Mouse (Mus musculus): Measurements from ENCODE around the gene Txndc12. TPM values are rescaled to one million over a fixed set of nuclear protein-coding genes. Genes with fewer than 3 reads are reported as not detected.

Txndc12 gene
- total RNA-seq, 2 experiments from 2014 or later = 40.4 to 45.2 TPM

- intact Hi-C loops (cut with DNase I) = no loop called here
- DNase-seq (ENCODE audit: low spot score in 2 of 2) = no peak
Observed at GRCm38 (mm10) chr4:108841920-108842578, 7.6 kb downstream of the Txndc12 start.

DNA sequence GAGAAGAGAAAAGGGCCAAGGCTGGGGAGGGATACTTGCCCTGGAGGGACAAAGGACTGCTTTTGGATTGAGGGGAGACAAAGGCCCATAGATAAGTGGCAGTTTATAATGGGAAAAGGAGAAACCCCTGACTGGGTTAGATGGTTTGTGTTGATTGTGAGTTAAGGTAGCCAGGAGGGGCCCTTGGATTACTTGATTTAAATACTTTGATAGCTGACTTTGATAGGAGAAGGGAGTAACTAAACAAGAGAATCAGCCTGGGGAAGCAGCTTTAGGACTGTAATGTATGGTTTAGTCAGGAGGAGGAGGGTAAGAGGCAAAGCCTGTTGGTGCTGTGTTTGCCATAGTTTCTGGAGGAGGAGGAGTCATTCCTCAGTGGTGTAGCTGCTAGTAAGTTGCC lies 8.9 kb downstream of the Txndc12 start:
- no peak for DNase-seq (ENCODE audit: low spot score in 2 of 2)
- intact Hi-C loops (cut with DNase I) = no loop called here

DNA sequence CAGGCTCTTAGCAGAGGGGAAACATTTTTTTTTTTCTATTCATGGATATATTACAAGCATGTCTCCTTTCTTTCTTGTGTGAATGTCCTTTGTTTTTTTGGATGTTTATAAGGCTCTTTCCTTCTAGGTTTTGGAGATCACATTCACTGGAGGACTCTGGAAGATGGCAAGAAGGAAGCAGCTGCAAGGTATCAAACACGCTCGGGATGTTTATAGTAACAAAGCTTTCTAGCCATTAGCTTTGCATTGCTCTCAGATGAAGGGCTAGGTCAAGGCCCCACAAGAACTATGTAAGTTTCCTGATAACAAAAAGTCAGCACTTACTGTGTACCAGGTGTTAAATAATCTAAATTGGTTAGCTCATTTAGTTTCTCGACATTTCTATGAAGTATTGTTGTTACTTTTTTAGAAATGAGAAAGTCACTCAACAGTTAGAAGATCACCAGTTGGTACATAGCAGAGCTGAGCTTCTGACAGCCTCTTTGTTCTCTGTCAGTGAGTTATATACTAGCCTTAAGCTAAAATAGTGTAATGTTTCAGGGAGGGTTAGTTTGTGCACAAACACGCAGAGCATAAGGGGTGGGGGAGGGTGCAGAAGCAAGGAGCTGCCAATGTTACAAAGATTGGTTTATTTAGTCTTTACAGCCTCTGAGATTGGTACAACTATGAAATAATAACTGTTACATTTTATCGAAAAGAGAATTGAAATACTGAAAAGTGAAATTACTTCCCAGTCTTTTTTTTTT lies 11.6 kb downstream of the Txndc12 start:
- no peak for DNase-seq (ENCODE audit: low spot score in 2 of 2)
- intact Hi-C loops (cut with DNase I) = no loop called here

GRCm38 (mm10) chr4:108847715-108848504 lies 13.5 kb downstream of the Txndc12 start, which contains the start of gene Kti12:
TSS of gene Kti12 (plus strand) at chr4:108847785.
- peak; percentile 82 to 83 for DNase-seq (ENCODE audit: low spot score in 2 of 2)
- intact Hi-C loops (cut with DNase I) = no loop called here

DNA sequence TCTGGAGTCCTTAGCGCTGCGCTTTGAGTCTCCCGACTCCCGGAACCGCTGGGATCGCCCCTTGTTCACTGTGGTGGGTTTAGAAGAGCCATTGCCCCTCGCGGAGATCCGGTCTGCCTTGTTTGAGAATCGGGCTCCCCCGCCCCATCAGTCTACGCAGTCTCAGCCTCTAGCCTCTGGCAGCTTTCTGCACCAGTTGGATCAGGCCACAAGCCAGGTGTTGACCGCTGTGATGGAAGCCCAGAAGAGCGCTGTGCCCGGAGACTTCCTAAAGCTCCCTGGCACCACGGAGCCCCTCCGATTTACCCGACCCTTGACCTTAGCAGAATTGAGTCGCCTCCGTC lies 14.1 kb downstream of the Txndc12 start, which contains the start of gene A730015C16Rik:
Gene A730015C16Rik, minus strand, starts transcription at position 115 of the 344 bp plus-strand sequence.
- intact Hi-C loops (cut with DNase I) = no loop called here
- DNase-seq (ENCODE audit: low spot score in 2 of 2) = no peak

GRCm38 (mm10) chr4:108866806-108867205 lies 32.4 kb downstream of the Txndc12 start:
- no peak for DNase-seq (ENCODE audit: low spot score in 2 of 2)
- intact Hi-C loops (cut with DNase I) = no loop called here

DNA sequence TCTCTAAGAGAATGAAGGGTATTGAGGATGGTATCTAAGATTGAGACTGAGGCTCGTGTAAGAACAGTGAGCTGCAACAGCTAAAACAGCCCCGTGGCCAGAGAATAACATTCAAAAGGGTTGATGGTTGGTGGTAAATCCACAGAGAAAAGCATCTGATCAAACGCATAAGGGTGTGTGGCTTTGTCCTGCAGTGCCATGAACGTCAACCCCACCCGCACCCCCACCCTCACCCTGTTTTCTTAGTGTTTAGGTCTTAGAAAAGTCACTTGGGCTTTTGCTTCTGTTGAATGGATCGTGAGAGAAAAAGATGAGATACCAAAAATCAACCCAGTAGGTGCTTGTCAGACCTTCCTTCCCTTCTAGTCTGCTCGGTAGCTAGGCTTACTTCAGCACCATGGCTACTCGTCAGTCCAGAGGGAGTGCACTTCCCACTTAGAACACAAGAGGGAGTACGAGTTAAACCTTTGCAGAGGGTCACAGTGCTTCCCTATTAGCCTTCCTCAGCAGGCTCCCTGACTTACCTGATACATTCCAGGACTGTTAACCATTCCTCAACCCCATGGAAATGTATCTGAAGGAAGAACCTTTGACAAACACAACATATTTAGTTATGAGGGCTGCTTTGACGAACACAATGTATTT lies 35.5 kb downstream of the Txndc12 start:
- intact Hi-C loops (cut with DNase I) = loop anchor here (1.0 to 10.0 kb wide), 2 partner anchors 106 to 295 kb away; no protein-coding TSS in a partner anchor
- DNase-seq (ENCODE audit: low spot score in 2 of 2) = peak; percentile 94 to 98

GRCm38 (mm10) chr4:108873746-108874145 lies 39.3 kb downstream of the Txndc12 start:
- intact Hi-C loops (cut with DNase I) = loop anchor here (10.0 kb wide), 1 partner anchor 291 kb away; no protein-coding TSS in a partner anchor
- no peak for DNase-seq (ENCODE audit: low spot score in 2 of 2)

GRCm38 (mm10) chr4:108877901-108878300 lies 43.5 kb downstream of the Txndc12 start:
- intact Hi-C loops (cut with DNase I) = loop anchor here (10.0 kb wide), 1 partner anchor 287 kb away; no protein-coding TSS in a partner anchor
- no peak for DNase-seq (ENCODE audit: low spot score in 2 of 2)

GRCm38 (mm10) chr4:108878963-108879822 lies 44.8 kb downstream of the Txndc12 start, which contains the start of gene Rab3b:
TSS of gene Rab3b (plus strand) at chr4:108879063.
- intact Hi-C loops (cut with DNase I) = loop anchor here (10.0 kb wide), 1 partner anchor 286 kb away; no protein-coding TSS in a partner anchor
- peak; percentile 34 to 54 for DNase-seq (ENCODE audit: low spot score in 2 of 2)

- intact Hi-C loops (cut with DNase I) = no loop called here
- DNase-seq (ENCODE audit: low spot score in 2 of 2) = no peak
Observed at GRCm38 (mm10) chr4:108883815-108884214, 49.4 kb downstream of the Txndc12 start.

GRCm38 (mm10) chr4:108887456-108887855 lies 53.1 kb downstream of the Txndc12 start:
- no peak for DNase-seq (ENCODE audit: low spot score in 2 of 2)
- intact Hi-C loops (cut with DNase I) = no loop called here

- intact Hi-C loops (cut with DNase I) = no loop called here
- DNase-seq (ENCODE audit: low spot score in 2 of 2) = no peak
Observed at GRCm38 (mm10) chr4:108890876-108891275, 56.5 kb downstream of the Txndc12 start.

GRCm38 (mm10) chr4:108900421-108900820 lies 66.0 kb downstream of the Txndc12 start:
- DNase-seq (ENCODE audit: low spot score in 2 of 2) = no peak
- intact Hi-C loops (cut with DNase I) = no loop called here

DNA sequence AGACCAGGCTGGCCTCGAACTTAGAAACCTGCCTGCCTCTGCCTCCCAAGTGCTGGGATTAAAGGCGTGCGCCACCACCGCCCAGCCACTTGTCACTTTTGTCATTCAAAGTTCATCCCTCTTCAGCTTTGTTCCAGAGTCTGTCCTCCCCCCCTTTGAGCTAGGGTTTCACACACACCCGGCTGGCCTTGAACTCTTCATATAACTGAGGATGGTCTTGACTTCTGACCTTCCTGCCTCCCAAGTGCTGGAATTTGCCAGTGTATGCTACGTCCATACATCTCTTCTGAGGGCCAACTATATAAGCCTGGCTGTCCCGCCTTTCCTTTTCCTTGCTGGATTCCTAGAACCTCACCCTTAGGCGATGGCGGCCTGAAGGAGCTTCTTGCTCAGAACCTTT lies 68.5 kb downstream of the Txndc12 start:
- no peak for DNase-seq (ENCODE audit: low spot score in 2 of 2)
- intact Hi-C loops (cut with DNase I) = no loop called here

DNA sequence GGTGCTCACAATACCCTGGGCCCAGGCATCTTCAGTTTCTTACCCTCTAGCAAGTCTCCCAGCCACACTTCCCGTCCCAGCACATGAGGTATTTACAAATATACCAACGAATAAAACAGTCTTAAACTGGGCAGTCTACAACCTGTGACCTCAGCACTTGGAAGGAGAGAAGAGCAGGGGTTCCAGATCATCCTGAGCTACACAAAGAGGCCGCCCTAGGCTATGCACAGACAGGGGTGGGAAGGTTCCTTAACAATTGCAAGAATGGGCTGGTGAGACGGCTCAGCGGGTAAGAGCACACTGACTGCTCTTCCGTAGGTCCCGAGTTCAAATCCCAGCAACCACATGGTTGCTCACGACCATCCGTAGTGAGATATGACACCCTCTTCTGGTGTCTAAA lies 68.9 kb downstream of the Txndc12 start:
- intact Hi-C loops (cut with DNase I) = no loop called here
- no peak for DNase-seq (ENCODE audit: low spot score in 2 of 2)

DNA sequence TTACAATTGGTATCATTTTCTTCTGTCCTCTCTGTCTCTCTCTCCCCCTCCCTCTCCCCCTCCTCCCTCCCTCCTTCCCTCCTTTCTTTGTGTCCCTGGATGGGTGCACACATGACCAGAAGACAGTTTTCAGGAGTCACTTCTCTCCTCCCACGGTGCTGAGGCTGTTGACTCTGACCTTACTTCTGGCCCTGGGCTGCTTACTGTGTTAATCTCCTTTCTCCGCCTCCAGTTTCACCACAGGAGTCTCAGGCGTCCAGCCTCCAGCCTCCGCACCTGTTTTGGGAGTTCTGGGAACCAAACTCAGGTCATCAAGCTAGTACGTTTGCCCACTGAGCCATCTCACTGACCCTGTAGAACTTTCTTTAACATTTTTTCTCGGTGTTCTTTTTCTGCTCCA lies 69.7 kb downstream of the Txndc12 start:
- intact Hi-C loops (cut with DNase I) = no loop called here

DNA sequence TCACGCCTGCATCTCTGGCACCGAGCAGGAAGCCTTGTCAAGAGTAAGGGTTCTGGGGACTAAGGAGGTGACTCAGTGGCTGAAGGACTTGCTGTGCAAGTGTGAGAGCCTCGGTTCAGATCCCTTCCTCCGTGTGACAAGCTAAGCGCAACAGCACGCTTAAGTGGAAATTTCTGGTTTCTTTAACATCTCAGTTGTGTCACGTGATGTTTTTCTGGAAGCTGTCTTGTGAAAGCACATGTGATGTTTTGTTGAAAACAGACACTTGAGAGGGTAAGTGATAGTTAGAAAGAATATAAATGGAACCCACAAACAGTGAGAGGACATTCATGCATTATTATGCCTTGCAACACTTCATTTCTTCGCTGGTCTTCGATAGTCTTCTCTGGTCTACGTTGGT lies 70.4 kb downstream of the Txndc12 start:
- DNase-seq (ENCODE audit: low spot score in 2 of 2) = no peak
- intact Hi-C loops (cut with DNase I) = no loop called here

More for the DNA sequence above, 69.7 kb downstream of the Txndc12 start:
- DNase-seq (ENCODE audit: low spot score in 2 of 2) = no peak
